Mouse (Mus musculus) kidney, adult 9 months (tissue): Measurements from ENCODE around the gene Ankfn1.

Experiments used
- DNase-seq: peaks from one replicate; pipeline ENCODE4 v3.0.0; 2022

The Ankfn1 gene

DNA sequence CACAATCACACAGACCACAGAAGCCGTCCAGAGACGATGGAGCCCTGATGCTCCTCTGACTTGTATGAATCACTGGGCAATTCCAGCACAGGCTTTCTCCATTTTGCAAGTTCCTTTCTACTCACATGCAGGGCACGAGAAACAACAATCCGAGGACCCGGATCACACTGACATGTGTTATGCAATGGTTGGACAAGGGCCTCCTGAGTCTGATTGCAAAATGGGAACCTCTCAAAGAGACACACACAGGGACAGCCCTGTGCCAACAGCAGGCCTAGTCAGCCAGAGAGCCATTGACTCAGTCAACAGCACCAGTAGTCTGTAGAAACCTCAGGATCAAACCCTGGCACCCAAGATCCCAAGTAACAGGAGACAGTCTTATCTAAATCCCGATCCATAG lies 318.0 kb downstream of the Ankfn1 start:
- DNase-seq: no peak

DNA sequence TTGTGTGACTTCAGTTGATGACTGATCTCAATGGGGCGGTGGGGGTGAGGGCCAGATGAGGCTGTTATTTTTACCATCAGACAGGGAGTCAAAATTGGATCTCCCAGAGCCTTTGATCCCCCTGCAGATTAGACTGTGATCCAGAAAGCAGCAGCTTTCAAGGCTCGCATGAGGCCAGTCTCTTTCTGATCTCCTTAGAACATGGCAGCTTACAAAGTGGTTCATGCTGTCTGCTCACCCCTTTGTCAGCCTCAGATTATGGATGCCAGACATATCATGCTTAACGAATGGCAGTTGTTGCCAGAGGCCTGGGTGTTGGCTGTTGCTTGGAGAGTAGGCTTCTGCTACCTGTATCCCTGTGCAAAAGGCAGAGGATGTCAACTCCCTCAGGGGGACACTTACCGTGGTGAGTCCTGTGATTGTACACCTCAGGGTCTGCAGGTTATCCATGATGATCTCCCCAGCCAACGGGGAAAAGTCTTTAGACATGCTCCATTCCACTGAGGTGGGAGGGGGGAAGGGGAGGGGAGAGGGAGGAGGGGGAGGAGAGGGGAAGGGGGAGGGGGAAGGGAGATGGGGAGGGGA lies 321.7 kb downstream of the Ankfn1 start:
- DNase-seq: no peak

DNA sequence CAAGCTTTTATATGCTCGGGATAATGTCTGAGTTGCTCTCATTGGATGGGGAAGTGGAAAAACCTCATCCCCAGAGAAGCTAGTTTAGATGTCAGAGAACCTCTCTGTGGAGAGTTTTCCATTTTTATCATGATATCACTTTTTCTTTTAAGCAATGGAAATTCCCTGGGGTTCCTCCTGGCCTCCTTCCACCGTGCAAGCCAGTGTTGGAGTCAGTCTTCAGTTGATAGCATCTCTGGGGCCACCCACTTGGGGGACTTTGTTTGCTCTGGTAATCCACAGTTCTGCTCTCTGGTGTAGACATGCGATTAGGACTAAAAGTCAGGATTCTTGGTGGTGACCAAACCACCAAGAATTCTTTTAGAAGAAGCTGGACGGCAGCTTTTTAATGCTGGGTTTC lies 322.8 kb downstream of the Ankfn1 start:
- DNase-seq: no peak

DNA sequence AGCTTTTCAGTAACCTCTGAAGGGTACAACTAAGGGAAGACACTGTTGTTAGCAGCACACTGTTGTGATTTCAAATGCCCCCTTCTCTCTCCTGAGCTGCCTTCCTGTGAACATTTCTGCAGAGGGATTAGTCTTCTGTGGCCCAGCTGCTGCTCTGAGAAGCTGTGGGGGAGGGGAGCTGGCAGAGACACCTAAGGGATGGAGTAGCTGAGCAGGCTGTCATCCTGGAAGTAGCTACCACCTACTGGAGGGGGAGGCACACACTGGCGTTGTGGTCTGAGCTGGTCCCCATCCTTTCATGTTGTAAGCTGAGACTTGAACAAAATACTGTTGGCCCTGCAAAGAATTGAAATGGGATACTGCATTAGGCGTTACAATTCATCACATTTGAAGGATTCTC lies 324.6 kb downstream of the Ankfn1 start:
- DNase-seq: no peak

- DNase-seq: no peak
Measured at GRCm38 (mm10) chr11:89450406-89450805, 327.0 kb downstream of the Ankfn1 start.

DNA sequence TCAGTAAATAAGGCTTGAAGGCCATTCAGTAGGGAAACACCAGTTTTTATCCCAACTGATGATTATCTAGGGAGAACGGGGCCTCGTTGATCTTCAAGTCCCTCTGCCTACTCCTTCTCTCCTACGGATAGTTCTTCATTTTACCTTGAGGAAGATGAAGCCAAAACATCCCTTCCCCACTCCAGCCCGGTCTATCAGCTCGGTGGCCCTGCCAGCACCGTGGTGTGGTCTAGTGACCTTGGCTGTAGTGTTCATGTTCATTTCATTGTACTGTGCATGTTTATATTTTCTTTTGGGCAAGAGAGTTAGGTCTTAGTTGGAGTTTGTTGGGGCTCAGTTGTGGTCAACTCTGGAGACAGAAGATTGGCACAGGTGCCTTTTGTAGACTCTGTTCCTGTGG lies 328.5 kb downstream of the Ankfn1 start:
- no peak for DNase-seq

GRCm38 (mm10) chr11:89447477-89447876 lies 330.0 kb downstream of the Ankfn1 start:
- no peak for DNase-seq

- DNase-seq: no peak
Measured at GRCm38 (mm10) chr11:89440566-89440965, 336.9 kb downstream of the Ankfn1 start.

DNA sequence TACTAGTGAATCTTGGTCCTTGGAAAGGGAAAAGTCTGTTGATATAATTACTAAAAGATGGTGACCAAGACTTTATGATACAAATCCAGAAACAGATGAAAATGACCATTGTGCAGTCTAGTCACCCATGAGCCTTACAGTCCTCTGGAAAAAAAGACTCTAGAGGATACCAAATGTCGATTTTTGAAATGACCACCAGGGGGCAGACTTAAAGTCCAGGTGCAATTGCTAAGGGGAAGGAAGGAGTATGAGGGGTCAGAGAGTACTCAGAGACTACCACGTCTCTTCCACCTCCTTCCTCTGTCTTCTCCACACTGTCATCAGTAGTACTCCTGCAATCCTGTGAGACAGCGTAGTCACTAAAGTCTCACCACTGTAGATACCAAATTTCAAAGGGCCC lies 353.1 kb downstream of the Ankfn1 start:
- peak; percentile 43 for DNase-seq

GRCm38 (mm10) chr11:89422637-89423036 lies 354.8 kb downstream of the Ankfn1 start:
- no peak for DNase-seq

DNA sequence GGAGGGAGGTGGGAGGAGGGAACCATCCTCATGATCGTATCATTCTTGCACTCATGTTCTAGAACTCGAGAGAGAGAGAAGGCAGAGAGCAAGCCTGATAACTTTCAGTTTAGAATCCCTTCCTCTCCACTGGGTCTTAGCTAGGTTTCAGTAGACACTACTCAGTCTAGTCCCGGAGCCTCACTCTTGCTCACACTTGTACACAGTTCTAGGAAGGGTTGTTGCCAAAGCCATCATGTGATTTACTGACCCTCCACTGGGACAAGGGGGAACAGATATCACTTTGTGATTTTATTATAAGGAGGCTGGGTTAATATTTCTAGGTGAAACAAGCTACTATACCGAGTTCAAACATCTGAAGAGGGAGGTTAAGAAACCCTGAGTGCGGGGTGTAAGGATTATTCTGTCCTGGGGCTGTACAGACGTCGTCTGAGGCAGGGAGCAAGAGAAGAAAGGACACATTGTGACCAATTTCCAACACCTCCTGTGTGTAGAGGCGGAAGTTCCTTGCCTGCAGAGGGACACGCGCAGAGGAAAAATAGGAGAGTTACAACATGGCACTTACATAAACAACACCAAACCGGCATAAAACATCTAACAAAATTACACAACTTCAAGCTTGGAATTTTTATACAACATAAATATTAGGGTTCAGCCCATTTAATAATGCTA lies 356.6 kb downstream of the Ankfn1 start:
- no peak for DNase-seq

DNA sequence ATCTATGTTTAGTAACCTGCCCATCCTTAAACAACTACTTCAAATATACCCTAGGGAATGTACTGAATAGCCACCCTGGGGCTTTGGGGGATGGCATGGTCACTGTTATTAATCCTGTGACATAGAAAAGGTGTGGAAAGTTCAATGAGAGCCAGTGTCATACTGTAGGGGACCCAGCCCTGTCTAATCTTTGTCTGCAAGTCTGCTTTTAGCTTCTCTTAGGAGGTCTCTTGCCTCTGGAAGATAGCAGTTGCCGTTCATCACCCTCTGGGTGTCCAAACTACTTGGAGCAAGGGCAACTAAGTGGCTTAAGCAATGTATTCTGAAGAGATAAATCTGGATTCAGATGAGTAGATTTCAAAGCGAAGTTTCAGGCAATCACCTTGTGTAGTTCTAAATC lies 357.6 kb downstream of the Ankfn1 start:
- no peak for DNase-seq

- DNase-seq: no peak
Measured at GRCm38 (mm10) chr11:89418644-89419043, 358.8 kb downstream of the Ankfn1 start.

- DNase-seq: no peak
Measured at GRCm38 (mm10) chr11:89416769-89417168, 360.7 kb downstream of the Ankfn1 start.

GRCm38 (mm10) chr11:89408774-89409173 lies 368.7 kb downstream of the Ankfn1 start:
- DNase-seq: no peak

- DNase-seq: peak; percentile 4
Measured at GRCm38 (mm10) chr11:89404489-89404888, 373.0 kb downstream of the Ankfn1 start.

DNA sequence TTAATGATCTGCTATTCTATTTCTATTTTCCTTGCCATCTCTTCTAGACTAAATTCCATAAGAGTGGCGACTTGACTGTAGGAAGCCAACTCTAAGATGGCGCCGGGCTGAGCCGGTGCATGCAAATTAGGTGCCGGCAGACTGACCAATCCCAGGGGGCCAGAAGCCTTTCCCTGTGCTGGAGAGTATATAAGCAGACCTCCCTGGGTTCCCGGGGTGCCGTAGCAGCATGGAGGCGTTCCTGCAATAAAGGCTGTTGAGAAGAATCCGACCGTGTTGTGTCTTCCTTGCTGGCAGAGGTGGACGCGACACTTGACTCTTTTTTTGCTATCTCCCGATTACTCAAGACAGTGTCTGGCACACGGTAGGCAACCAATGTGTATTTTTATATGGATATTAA lies 374.0 kb downstream of the Ankfn1 start:
- no peak for DNase-seq

DNA sequence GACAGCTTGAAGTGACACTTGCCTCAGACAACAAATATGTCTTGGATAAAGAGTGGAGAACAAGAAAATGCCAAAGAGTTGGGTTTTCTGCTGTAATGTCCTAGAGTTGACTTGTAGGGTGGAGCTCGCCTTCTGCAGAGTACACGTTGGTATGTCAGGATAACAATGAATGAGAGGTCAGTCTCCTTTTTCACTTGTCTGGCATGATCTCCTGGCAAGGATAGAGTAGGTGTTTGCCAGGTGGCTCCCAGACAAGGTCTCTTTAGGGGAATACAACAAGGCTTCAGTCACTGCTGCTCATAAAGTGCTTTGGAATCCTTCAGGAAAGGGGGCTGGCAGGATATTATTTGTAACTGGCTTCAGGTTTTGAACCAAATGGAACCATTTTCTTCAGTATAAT lies 388.6 kb downstream of the Ankfn1 start:
- DNase-seq: no peak

DNA sequence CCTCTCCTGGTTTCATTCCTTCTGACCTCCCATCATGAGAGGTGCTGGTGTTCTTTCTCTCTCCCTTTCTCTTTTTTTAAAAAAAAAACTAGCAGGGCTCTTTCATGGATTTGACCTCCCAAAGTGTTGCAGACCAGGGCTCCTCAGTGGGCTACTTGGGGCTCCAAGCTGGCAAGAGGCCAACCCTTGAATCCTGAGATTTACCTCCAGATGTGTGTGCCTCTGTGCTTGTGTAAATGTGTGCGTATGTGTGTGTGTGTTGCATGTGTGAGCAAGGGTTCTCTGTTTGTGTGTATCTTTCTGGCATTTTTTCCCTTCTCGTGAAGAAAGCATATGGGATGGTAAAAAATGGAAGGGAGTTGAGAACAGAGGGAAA lies 394.8 kb downstream of the Ankfn1 start:
- no peak for DNase-seq

- no peak for DNase-seq
Measured at GRCm38 (mm10) chr11:89381782-89382633, 395.4 kb downstream of the Ankfn1 start.

- no peak for DNase-seq
Measured at GRCm38 (mm10) chr11:89370941-89371340, 406.5 kb downstream of the Ankfn1 start.

GRCm38 (mm10) chr11:89370373-89370772 lies 407.1 kb downstream of the Ankfn1 start:
- no peak for DNase-seq

GRCm38 (mm10) chr11:89363981-89364380 lies 413.5 kb downstream of the Ankfn1 start:
- no peak for DNase-seq

GRCm38 (mm10) chr11:89360895-89361294 lies 416.6 kb downstream of the Ankfn1 start:
- DNase-seq: no peak
